Mouse (Mus musculus): ENCODE results near the gene Ank3. TPM values are rescaled to one million over a fixed set of nuclear protein-coding genes. Genes with fewer than 3 reads are reported as not detected.
A peak's percentile ranks its signal among the peaks of the same experiment; 100 is the strongest.
"Not testable (repeated sequence)": the region's sequence is repeated elsewhere in the genome, so short reads cannot be mapped to it uniquely, and the experiment has no call there.

Ank3 gene
- total RNA-seq (2021) = 100 to 1,000 TPM; 483 to 533 TPM
- long read RNA-seq, experiment 1, partial matches to known transcripts = 5 of 43 reads
- long read RNA-seq, experiment 1, other reads (novel, unspliced or antisense) = 37 of 43 reads
- long read RNA-seq, experiment 2, partial matches to known transcripts = 11 of 48 reads
- long read RNA-seq, experiment 2, other reads (novel, unspliced or antisense) = 36 of 48 reads

DNA sequence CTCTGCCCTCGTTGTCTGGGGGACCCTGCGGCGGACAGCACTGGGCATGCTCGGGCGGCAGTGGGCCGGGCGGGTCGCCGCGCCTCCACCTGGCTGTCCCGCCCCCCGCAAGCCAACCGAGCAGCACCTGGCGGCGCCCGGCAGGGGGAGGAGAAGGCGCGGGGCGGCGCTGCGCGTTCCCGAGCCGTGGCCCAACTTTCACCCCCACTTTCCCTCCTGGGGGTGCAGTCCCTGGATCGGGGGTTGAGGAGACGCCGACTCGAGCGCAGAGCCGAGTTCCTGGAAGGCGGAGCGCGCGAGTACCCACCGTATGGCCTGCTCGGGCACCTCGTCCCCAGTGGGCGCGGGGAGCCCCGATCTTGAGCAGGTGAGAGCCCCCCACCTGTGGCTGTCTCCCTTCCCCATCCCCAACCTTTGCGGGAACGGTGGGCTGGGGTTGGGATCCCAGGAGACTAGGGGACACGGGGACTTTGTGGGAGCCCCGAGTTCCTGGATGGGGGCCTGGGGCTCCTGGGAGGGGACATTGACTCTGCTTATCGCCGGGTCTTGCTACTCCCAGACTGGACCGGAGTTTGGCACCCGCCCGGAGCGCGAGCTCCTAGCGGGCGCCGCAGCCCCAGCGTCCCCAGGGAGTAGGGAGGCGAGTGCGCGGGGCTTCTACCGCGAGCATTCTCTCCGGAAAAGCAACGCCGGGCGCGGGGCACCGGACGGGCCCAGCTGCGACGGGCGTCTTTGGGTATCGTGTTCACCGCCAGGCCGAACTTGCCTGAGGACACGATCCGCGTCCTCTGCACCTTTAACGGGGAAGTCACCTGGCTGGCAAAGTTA is at the start of gene Ank3:
Gene Ank3, plus strand, starts transcription at position 11 of the 828 bp plus-strand sequence.
- no peak for DNase-seq (ENCODE audit: low spot score in 2 of 2)

DNA sequence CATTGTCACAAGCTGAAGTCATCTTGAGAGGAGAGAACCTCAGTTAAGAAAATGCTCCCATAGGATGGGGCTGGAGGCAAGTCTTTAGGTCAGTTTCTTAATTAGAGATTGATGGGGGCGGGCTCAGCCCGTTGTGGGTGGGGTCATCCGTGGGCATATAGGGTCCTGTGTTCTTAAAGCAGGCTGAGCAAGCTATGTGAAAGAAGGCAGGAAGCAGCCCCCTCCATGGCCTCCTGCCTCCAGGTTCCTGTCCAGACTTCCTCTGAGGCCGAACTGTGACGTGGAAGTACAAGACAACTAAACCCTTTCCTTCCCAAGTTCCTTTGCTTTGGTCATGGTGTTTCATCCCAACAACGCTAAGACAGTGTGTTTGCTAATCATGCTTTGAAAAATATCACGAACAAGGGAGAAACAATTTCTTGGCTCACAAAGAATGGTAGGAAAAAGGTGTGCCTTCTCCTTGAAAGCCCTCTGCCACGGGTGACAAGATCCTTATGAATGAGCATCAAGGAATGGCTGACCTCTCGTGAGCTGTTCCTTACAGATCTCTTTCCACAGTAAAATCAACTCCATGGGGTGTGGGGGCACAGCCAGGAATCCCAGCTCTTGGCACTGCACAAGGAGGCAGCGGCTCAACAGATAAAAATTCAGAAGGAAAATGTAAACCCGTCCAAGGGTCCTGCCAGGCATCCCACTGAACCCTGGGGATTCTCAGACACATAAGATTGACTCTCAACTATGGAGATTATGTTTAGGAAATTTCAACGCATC is 47.3 kb upstream of the Ank3 start:
- no peak for DNase-seq (ENCODE audit: low spot score in 2 of 2)

- DNase-seq (ENCODE audit: low spot score in 2 of 2) = no peak
Measured at GRCm38 (mm10) chr10:69351842-69352211, 46.7 kb upstream of the Ank3 start.

DNA sequence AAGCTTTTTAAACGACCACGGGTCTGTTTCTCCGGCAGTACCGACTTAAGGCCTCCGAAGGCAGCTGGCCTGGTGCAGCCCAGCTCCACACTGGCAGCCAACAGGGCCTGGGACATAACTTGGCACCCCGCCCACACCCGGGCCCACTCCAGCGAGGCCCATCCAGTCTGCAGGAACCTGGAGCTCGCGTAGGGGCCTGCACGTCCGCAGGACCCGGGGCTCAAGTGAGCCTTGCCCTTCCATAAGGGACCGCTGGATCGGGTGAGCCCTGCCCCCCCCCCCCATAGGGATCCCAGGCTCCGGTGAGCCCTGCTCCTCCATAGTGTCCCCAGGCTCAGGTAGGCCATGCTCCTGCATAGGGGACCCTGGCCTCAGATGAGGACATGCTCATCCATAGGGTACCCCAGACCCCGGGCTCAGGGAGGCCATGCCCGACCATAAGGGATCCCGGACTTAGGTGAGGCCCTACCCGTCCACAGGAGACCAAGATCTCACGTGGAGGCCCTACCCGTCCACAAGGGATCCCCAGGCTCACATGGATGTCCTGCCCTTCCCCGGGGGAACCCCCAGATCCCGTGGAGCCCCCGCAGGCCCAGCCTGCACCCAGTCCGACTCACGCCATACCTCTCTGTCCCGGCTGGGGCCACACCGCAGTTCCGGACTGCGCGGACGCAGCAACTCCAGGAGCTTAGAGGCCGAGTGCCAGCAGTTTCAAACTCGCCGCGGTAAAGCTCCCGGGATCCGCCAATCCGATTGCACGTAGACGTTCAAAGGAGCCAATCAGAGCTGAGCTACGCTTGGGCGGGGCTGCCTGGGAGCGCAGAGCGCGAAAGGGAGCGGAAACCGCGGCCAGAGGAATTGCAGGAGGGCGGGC is 46.1 kb upstream of the Ank3 start, which contains the start of gene Cdk1:
Gene Cdk1, minus strand, starts transcription at position 727 of the 874 bp plus-strand sequence.
- peak; percentile 93 to 95 for DNase-seq (ENCODE audit: low spot score in 2 of 2)

- DNase-seq (ENCODE audit: low spot score in 2 of 2) = not testable (repeated sequence)
Measured at GRCm38 (mm10) chr10:69353086-69353479, 45.5 kb upstream of the Ank3 start.

DNA sequence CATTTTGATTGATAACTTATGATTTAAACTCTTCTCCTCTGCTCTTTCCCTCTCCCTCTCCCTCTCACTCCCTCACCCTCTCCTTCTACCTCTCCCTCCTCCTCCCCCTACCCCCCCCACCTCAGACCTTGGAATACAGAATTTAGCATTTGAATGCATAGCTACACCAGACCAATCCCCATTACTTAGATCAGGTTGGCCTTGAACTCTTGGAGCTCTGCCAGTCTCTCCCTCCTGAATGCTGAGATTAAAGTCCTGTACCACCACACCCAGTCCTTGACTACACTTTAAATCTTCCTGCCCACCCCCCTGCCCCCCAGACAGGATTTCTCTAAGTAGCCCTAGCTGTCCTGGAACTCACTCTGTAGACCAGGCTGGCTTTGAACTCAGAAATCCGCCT is 38.9 kb upstream of the Ank3 start:
- DNase-seq (ENCODE audit: low spot score in 2 of 2) = no peak

- DNase-seq (ENCODE audit: low spot score in 2 of 2) = no peak
Measured at GRCm38 (mm10) chr10:69366208-69366607, 32.4 kb upstream of the Ank3 start.

DNA sequence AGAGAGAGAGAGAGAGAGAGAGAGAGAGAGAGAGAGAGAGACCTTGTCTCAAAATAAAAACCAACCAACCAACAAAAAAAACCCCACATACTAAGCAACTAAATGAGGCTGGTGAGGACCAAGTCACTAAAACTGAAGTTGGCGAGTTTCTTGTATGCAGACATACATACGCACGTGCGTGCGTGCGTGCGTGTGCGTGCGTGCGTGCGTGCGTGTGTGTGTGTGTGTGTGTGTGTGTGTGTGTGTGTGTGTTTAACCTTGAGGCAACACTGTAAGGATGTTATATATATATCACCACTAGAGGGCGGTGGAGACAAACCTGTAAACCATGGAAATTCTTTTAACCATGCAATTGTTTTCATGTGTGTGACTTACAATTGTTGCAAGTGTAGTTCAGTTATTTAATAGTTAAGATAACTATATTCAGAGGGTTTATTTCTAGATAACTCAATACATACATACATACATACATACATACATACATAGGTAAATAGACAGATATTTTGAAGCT is 31.6 kb upstream of the Ank3 start:
- DNase-seq (ENCODE audit: low spot score in 2 of 2) = peak in 1 of 2 experiments; percentile 20

DNA sequence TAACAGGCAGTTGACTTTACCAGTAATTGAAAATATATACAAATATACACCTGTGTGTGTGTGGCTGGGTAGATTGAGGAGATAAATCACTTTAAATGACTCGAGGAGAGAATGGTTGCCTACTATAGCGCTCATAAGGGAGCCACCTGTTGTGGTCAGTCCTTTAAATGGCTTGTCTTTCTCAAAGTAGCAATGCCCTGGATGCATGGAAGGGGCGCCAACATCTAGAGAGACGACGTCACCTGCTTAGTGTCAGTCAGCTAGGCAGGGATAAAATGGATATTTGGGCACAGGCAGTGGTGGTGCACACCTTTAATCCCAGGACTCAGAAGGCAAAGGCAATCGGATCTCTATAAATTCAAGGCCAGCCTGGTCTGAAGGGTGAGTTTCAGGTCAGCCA is 29.3 kb upstream of the Ank3 start:
- DNase-seq (ENCODE audit: low spot score in 2 of 2) = no peak

DNA sequence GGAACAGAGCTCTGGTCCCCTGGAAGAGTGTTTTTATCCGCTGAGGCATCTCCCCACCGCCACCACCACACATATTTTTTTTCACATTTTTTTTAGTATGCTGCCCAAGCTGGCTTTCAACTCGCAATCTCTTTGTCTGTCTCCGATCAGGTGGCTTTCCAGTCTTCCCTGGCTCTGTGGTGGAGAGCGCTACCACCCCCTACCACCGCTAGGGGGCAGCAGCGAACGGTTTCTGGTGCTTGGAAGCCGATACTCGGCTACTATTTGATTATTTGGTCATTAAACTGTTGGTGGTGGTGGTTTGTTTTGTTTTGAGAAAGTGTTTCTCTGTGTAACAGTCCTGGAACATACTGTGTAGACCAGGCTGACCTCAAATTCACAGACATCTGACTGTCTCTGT is 27.1 kb upstream of the Ank3 start:
- no peak for DNase-seq (ENCODE audit: low spot score in 2 of 2)

DNA sequence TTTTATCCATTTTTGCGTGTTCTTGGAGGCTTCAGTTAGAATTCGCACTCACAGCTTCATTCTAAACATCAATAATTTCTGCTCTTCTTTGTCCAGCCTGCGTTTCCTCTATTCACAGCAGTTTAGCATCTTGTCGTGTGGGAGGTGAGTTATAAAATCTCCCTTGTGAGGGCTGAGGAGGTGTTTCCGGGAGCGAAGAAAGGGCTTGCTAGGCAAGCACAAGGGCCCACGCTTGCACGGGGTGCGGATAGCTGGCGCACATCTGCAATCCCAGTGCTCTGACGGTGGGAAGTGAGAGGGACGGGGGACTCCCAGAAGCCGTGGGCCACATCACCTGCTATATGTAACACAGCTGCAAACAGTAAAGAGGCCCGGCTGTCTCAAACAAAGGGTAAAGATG is 26.5 kb upstream of the Ank3 start:
- DNase-seq (ENCODE audit: low spot score in 2 of 2) = no peak

DNA sequence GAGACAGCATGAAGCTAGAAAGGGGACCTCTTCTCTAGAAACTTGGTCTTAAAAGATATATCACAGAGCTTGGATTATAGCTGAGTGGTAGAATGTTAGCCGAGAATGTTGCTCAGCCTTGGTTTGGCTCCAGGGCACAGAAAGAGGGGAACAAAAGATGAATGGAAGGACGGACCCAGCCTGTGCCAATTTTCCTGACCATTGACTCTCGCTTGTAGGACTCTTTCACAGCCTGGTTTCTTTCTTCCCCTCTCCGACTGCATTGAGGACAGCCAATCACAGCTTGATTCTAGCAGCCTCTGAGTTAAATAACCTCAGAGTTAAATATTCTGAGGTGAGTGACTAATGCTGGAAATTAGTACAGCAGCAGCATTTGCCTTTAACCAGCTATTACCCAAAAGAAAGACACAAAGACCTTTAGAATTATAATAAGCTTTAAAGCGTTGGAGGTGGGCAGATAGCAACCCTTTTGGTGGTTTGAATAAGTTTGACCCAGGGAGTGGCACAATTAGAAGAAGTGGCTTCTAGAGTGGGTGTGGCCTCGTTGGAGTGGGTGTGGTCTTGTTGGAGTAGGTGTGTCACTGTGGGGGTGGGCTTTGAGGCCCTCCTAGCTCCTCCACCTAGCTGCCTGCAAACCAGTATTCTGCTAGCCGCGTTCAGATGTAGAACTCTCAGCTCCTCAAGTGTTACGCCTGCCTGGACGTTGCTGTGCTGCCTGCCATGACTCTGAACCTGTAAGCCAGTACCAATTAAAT is 24.6 kb upstream of the Ank3 start:
- no peak for DNase-seq (ENCODE audit: low spot score in 2 of 2)

- no peak for DNase-seq (ENCODE audit: low spot score in 2 of 2)
Measured at GRCm38 (mm10) chr10:69375154-69375553, 23.4 kb upstream of the Ank3 start.

GRCm38 (mm10) chr10:69383186-69383585 is 15.4 kb upstream of the Ank3 start:
- no peak for DNase-seq (ENCODE audit: low spot score in 2 of 2)

DNA sequence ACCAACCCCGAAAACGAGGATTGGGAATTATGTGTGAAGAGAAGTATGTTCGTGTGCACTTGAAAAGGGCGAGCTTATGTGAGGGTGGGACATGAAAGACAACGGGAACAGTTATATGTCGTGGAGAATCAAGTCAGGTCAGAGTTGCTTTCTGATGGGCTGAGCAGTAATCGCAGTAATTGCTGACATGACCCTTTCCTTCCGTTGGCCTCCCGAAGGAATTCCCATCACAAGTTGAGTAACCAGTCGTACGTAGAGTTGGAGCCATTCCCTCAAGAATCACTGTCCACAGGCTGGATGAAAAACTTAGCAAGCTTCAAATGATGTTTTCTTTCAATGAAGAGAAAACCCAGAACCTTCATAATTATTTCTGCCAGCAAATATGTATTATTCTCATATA is 13.9 kb upstream of the Ank3 start:
- DNase-seq (ENCODE audit: low spot score in 2 of 2) = no peak

GRCm38 (mm10) chr10:69385136-69385535 is 13.4 kb upstream of the Ank3 start:
- no peak for DNase-seq (ENCODE audit: low spot score in 2 of 2)

DNA sequence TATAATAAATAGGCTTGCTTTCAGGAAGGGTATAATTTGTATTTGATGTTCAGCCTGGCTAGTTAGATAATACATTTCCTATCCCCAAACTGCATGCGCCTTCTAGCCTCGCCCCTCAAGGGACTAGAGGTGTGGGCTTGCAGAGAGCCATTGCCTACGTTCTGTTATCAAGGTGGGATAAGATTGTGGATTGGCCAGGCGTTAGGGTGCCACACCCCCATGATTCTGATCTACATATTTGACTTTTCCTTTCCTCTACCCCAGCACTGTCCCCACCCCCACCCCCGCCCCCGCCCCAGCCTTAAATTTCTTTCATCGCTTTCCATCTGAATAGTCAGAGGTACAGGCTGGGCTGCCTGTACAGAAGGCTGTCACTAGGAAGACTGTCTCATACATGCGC is 11.8 kb upstream of the Ank3 start:
- DNase-seq (ENCODE audit: low spot score in 2 of 2) = no peak

DNA sequence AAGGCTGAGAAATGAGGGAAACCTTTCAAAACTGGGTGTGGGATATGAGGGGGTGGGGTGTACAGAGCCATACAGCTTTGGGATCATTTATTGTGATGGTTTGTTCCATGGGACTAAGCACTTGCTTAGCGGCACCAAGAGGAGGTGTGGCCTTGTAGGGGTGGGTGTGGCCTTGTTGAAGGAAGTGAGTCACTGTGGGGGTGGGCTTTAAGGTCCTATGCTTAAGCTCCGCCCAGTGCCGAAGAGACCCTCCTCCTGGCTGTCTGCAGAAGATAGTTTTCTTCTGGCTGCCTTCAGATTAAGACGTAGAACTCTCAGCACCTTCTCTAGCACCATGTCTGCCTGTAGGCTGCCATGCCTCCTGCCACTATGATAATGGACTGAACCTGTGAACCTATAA is 9.1 kb upstream of the Ank3 start:
- DNase-seq (ENCODE audit: low spot score in 2 of 2) = no peak

GRCm38 (mm10) chr10:69398197-69398762 is 293 bp upstream of the Ank3 start:
- DNase-seq (ENCODE audit: low spot score in 2 of 2) = no peak
